Mouse (Mus musculus): ENCODE measurements around the gene 3110082I17Rik.

DNA sequence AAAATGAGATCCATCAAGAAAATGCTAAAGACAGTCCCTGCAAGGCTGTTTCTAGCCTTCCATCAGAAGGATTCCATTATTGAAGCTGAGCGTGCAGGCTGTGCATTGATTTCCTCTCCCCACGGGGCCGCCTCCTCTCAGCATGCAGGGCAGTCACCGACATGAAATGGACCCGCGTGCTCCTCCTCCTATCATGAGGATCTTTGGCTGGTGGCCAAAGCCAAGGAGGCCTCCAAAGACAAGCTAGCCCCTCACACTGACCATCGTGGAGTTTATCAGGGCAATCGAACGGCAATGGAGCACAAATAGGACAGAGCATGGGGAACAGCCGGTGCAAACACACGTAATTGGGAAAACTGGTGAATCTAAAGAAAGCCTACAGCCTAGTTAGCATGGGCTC lies 29.8 kb upstream of the 3110082I17Rik start:
- TF ChIP-seq CTCF (conservative IDR thresholded peaks at IDR 0.05; ENCODE audit: low read length) (no peak), POU5F1 (IDR thresholded peaks at IDR 0.05; ENCODE audit: borderline replicate concordance, low read length) (no peak), NANOG (IDR thresholded peaks at IDR 0.05; ENCODE audit: borderline replicate concordance, low read length) (no peak)
